Mouse (Mus musculus): ENCODE data around the gene Acad11.

Gene Acad11

DNA sequence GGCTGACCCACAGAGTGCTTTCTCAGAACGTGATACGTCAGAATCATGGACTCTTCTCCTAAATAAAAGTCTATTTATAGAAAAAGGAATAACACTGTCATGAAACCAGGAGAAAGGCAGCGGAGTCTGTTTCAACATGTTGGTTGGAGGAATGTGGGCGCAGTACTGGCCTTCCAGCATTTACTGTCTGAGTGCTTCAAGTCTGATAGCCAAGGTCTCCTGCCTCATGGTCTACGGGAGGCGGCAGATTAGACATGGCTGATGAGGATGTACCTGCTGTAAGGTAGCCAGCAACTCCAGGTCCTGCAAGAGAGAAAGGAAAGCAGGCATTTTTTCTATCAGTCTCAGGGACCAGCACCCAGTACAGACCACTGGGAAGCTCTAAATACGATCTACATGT lies 88.9 kb downstream of the Acad11 start:
- no peak for DNase-seq

DNA sequence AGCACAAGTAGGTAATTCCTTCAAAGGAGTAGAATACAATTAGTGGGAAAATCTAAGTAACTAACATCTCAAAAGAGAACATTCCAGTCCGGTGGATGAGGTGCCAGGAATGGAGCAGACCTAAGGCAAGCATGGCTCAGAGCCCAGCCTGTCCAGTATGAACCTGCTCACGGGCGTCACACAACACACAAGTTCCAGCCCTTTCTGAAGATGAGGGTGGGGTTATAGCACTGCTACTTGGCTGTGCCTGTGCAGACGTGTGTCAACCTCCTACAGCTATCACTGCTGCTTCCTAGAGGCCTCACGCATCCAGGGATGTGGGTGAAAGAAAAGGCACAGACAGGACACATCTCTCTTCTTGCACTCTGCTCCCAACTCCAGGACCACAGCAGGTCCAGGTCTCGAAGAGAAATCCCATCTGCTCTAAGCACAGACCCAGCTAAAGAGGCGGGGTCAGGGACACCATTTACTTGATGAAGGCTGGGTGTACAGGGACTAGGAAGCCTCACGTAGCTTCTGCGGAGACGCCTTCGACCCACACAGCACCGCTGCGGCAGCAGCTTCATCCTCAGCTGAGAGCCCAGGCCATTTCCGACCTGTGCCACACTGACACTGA lies 92.0 kb downstream of the Acad11 start:
- no peak for DNase-seq

DNA sequence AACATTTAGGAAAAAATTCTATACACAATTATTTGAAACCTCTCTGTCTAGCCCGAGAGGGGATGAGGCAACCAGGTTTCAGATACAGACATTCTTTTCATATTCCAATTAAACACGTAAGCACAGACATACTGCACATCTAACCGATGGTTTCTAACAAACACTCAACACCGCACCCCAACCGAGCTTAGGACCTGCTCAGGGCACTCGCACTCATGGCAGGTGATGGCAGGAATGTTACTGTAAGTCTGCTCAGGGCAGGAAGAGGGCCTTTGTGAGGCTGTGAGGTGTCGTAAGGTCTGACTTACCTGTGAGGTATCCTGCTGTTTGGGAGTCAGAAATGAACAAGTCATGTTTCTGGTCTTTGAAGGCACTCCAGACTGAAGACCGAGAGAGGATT lies 93.3 kb downstream of the Acad11 start:
- DNase-seq, result no peak

DNA sequence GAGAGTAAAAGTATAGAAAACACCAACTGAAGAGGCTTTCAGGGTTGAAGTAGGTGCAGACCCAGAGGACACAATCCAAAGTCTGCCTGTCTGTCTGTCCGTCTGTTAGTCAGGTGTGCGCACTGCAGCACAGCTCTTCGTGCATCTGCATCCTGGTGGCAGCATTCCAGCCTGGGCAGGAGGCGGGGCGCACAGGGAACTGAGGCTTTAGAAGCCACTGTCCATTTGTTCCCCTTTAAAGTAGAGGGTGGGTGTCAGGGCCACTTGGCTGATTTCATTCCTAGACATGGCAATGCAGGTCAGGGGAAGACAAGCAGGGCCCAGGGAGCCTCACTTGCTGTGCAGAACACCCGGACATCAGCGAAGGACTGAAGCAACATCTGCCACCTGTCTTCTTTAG lies 94.1 kb downstream of the Acad11 start:
- no peak for DNase-seq

DNA sequence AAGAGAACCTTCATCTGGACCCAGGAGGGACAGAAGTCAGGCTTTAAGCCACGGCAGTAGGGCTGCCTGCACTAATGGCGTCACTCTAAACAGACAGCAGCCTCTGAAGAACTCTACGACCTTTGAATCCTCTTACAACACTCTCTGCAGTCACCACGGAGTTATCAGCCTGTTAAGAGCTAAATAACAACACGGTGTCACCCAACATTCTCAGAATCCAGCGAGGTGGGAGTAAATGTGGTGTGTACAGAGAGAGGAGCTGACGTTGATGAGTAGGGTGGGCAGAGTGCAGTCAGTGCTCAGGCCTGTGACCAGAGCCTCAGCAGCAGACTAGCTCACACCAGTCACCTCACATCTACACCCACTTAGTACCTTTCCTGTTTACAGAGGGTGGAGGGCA lies 97.9 kb downstream of the Acad11 start:
- DNase-seq, result no peak

DNA sequence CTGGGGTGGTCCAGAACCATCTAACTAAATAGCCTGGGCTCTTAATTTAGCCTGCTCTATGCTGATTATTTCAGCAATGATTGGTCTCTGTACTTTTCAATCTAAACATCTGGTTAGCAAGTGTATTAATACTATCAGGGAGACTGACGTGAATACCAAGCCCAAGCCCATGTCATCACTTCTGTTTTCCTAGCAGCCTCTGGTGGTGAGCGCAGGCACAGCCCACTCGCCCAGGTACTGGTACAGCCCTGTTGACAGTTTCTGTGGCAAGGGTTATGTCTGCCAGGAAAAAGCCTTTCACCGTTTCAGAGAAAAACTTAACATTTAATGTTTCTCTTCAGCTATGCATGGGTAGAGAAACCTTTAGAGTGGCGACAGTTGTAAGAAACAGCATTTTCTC lies 101.0 kb downstream of the Acad11 start:
- DNase-seq, result no peak

DNA sequence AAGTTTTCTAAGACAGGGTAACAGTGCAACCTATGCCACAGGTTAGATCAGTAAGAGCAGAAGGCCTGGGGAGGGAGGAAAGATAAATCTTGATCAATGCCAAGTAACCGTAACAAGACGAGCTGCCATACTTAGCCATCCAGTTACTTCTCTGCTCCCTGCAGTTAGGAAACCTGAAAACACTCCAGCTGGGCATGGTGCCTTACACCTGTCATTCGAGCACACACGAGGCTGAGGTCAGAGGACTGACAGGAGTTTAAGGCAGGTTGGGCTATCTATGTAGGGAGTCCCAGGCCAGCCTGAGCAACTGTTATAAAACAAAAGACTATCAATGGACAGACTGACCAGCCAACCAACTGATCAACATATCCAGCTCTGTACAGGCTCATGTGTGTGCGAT lies 102.7 kb downstream of the Acad11 start:
- DNase-seq, result no peak

DNA sequence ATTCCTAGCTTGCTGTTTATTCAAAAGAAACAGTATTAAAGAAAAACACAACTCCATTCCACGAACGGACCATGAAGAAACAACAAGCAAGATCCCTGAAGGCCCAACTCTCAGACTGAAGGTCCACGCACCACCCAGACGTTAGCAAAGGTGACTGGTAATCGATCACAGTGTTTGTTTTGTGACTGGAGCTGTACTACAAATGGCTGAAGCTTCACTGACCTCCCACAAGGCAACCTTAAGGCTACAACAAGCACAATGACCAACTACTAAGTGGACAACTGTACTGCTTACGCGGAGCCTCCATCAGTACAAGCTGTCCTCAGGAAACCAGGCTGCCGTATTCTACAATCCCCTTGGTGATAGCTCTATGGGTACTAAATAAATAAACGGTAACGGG lies 106.8 kb downstream of the Acad11 start:
- DNase-seq, result no peak

DNA sequence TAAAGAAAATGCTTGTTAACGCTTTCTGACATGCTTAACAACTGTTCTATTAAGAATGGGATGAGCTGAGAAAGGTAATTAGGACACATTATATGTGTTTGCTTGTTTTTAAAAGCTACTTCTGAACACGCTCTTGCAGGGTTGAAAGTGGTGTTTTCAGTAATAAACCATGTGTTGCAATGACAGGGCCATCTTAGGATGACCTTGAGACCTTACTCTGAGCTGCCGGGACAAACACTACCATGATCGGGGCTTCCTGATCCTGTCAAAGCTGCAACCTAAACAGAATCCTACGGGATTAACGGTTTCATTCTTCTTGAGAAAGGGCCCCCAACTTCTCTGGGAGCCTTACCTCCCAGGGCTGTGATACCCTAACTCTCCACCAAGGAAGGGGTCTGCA lies 108.5 kb downstream of the Acad11 start:
- DNase-seq, result no peak

DNA sequence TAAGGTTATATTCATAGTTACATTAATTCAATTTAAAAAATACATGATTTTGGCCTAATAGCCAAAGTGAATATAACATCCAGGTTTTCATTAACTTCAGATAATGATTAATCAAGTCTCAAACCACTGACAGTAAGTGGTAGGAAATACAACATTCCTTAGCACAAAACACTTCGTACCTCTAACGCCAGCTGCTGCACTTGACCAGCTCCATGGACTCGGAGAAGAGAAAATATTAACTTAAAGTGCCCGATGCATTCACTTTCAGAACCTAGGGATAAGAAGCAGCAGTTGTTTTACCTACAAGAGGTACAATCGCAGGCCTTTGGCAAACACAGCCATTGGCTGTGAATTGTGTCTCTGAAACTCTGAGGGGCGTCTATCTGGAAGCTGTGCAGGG lies 109.2 kb downstream of the Acad11 start:
- no peak for DNase-seq
